Mouse (Mus musculus) MEL (cell line): Measurements from ENCODE around the gene Cmtm6. TPM values are rescaled to one million over a fixed set of nuclear protein-coding genes. Genes with fewer than 3 reads are reported as not detected.

Experiments used
- DNase-seq: peaks from one replicate; pipeline ENCODE4 v3.0.0; 2011; ENCODE audit warnings: low read depth, low spot score
- H3K27ac ChIP-seq: 2 replicates; pipeline ENCODE4 v1.5.1; 2012; ENCODE audit warnings: low read depth, mild to moderate bottlenecking, control low read depth, low read length, moderate library complexity; ENCODE audit not compliant: control insufficient read depth
- H3K27me3 ChIP-seq, 2 experiments: fragments of 150-350 bp in 1 of 2; sonication (generic) in 1 of 2; 2 replicates each; pipeline ENCODE4 v1.6.1; 2012; ENCODE audit warnings: low read length in 2 of 2, mild to moderate bottlenecking in 2 of 2, improper control_type of control experiment in 1 of 2, moderate library complexity in 1 of 2; ENCODE audit not compliant: insufficient read depth in 2 of 2, control insufficient read depth in 1 of 2
- H3K36me3 ChIP-seq, 2 experiments: 2 replicates each; pipeline ENCODE4 v1.6.1; 2012 to 2014; ENCODE audit warnings: low read length in 2 of 2, improper control_type of control experiment in 1 of 2, inconsistent platforms in 1 of 2, mild to moderate bottlenecking in 1 of 2; ENCODE audit not compliant: insufficient read depth in 2 of 2, control insufficient read depth in 1 of 2
- H3K4me1 ChIP-seq, 2 experiments: fragments of 150-350 bp in 1 of 2; sonication (generic) in 1 of 2; 2 replicates each; pipeline ENCODE4 v1.6.1; 2012; ENCODE audit warnings: low read length in 2 of 2, improper control_type of control experiment in 1 of 2, mild to moderate bottlenecking in 1 of 2; ENCODE audit not compliant: insufficient read depth in 2 of 2, control insufficient read depth in 1 of 2
- H3K4me3 ChIP-seq, 2 experiments: fragments of 150-350 bp in 1 of 2; sonication (generic) in 1 of 2; 2 replicates each; pipeline ENCODE4 v1.5.1; 2012; ENCODE audit warnings: low read depth in 2 of 2, low read length in 2 of 2, mild to moderate bottlenecking in 2 of 2, moderate library complexity in 2 of 2, control low read depth in 1 of 2, improper control_type of control experiment in 1 of 2; ENCODE audit not compliant: control insufficient read depth in 1 of 2, insufficient read depth in 1 of 2
- H3K79me2 ChIP-seq: 2 replicates; pipeline ENCODE4 v1.6.1; 2012; ENCODE audit warnings: mild to moderate bottlenecking, low read length, moderate library complexity; ENCODE audit not compliant: control insufficient read depth, poor library complexity, insufficient read depth
- H3K9ac ChIP-seq: 2 replicates; pipeline ENCODE4 v1.6.1; 2012; ENCODE audit warnings: low read depth, mild to moderate bottlenecking, control low read depth, low read length, moderate library complexity; ENCODE audit not compliant: control insufficient read depth, poor library complexity, severe bottlenecking
- H3K9me3 ChIP-seq: fragments of 150-350 bp; sonication (generic); replicated peaks from 2 replicates; pipeline ENCODE4 v1.6.1; 2012; ENCODE audit warnings: mild to moderate bottlenecking, low read length, improper control_type of control experiment, moderate library complexity; ENCODE audit not compliant: insufficient read depth
- BHLHE40 ChIP-seq: IDR thresholded peaks from 2 replicates; pipeline ENCODE4 v1.6.1; 2012; ENCODE audit warnings: low read depth, mild to moderate bottlenecking, inconsistent platforms, low read length, improper control_type of control experiment, borderline replicate concordance
- CHD1 ChIP-seq: IDR thresholded peaks from 2 replicates; pipeline ENCODE4 v1.6.1; 2012; ENCODE audit warnings: low read depth, mild to moderate bottlenecking, inconsistent platforms, low read length, improper control_type of control experiment
- CHD2 ChIP-seq: IDR thresholded peaks from 2 replicates; pipeline ENCODE4 v1.6.1; 2011; ENCODE audit warnings: low read length, improper control_type of control experiment
- CTCF ChIP-seq, 3 experiments: IDR thresholded peaks in 2 of 3; conservative IDR thresholded peaks in 1 of 3; 2 replicates each; pipeline ENCODE4 v1.5.1; 2011 to 2012; ENCODE audit warnings: low read length in 3 of 3, low read depth in 2 of 3, mild to moderate bottlenecking in 2 of 3, improper control_type of control experiment in 1 of 3, inconsistent platforms in 1 of 3, mixed read lengths in 1 of 3, moderate library complexity in 1 of 3; ENCODE audit not compliant: control insufficient read depth in 1 of 3, insufficient read depth in 1 of 3, poor library complexity in 1 of 3, severe bottlenecking in 1 of 3
- ELF1 ChIP-seq: IDR thresholded peaks from 2 replicates; pipeline ENCODE4 v1.6.1; 2014; ENCODE audit warnings: low read depth, mild to moderate bottlenecking, inconsistent platforms, low read length, improper control_type of control experiment, moderate library complexity
- EP300 ChIP-seq, 2 experiments: IDR thresholded peaks; 2 replicates each; pipeline ENCODE4 v1.6.1; 2011; ENCODE audit warnings: improper control_type of control experiment in 2 of 2, low read length in 2 of 2, low read depth in 1 of 2, mild to moderate bottlenecking in 1 of 2
- ETS1 ChIP-seq: IDR thresholded peaks from 2 replicates; pipeline ENCODE4 v1.6.1; 2012; ENCODE audit warnings: low read depth, mild to moderate bottlenecking, inconsistent platforms, low read length, improper control_type of control experiment, moderate library complexity
- GABPA ChIP-seq: IDR thresholded peaks from 2 replicates; pipeline ENCODE4 v1.6.1; 2012; ENCODE audit warnings: low read depth, mild to moderate bottlenecking, inconsistent platforms, low read length, improper control_type of control experiment, moderate library complexity
- GATA1 ChIP-seq: IDR thresholded peaks from 2 replicates; pipeline ENCODE4 v1.6.1; 2011; ENCODE audit warnings: low read depth, low read length, improper control_type of control experiment
- HCFC1 ChIP-seq: IDR thresholded peaks from 2 replicates; pipeline ENCODE4 v1.6.1; 2012; ENCODE audit warnings: low read depth, mild to moderate bottlenecking, inconsistent platforms, low read length, improper control_type of control experiment, moderate library complexity
- JUND ChIP-seq: IDR thresholded peaks from 2 replicates; pipeline ENCODE4 v1.6.1; 2011; ENCODE audit warnings: low read depth, mild to moderate bottlenecking, improper control_type of control experiment, low read length
- KAT2A ChIP-seq: conservative IDR thresholded peaks from 2 replicates; pipeline ENCODE4 v1.6.1; 2012; ENCODE audit warnings: low read depth, low read length, improper control_type of control experiment, inconsistent platforms
- MAFK ChIP-seq: IDR thresholded peaks from 2 replicates; pipeline ENCODE4 v1.6.1; 2011; ENCODE audit warnings: low read depth, mild to moderate bottlenecking, low read length, improper control_type of control experiment, borderline replicate concordance
- MAZ ChIP-seq: IDR thresholded peaks from 2 replicates; pipeline ENCODE4 v1.6.1; 2012; ENCODE audit warnings: low read depth, mild to moderate bottlenecking, inconsistent platforms, low read length, improper control_type of control experiment
- MXI1 ChIP-seq: IDR thresholded peaks from 2 replicates; pipeline ENCODE4 v1.6.1; 2011; ENCODE audit warnings: mild to moderate bottlenecking, low read depth, low read length, improper control_type of control experiment
- MYB ChIP-seq: IDR thresholded peaks from 2 replicates; pipeline ENCODE4 v1.6.1; 2011; ENCODE audit warnings: mild to moderate bottlenecking, low read depth, low read length, improper control_type of control experiment
- MYC ChIP-seq: IDR thresholded peaks from 2 replicates; pipeline ENCODE4 v1.6.1; 2011; ENCODE audit warnings: low read depth, mild to moderate bottlenecking, low read length, improper control_type of control experiment, moderate library complexity
- NELFE ChIP-seq: IDR thresholded peaks from 2 replicates; pipeline ENCODE4 v1.6.1; 2011; ENCODE audit warnings: low read depth, low read length, improper control_type of control experiment
- POLR2A ChIP-seq, 2 experiments: IDR thresholded peaks; 2 replicates each; pipeline ENCODE4 v1.6.1; 2011 to 2012; ENCODE audit warnings: low read length in 2 of 2, mild to moderate bottlenecking in 2 of 2, control low read depth in 1 of 2, improper control_type of control experiment in 1 of 2, low read depth in 1 of 2, moderate library complexity in 1 of 2; ENCODE audit not compliant: control insufficient read depth in 1 of 2, insufficient read depth in 1 of 2, poor library complexity in 1 of 2
- SIN3A ChIP-seq: IDR thresholded peaks from 2 replicates; pipeline ENCODE4 v1.6.1; 2012; ENCODE audit warnings: low read length, improper control_type of control experiment, inconsistent platforms
- TBP ChIP-seq: IDR thresholded peaks from 2 replicates; pipeline ENCODE4 v1.8.0; 2011; ENCODE audit warnings: low read depth, low read length, improper control_type of control experiment
- TCF12 ChIP-seq: IDR thresholded peaks from 2 replicates; pipeline ENCODE4 v1.6.1; 2014; ENCODE audit warnings: low read depth, mild to moderate bottlenecking, inconsistent platforms, low read length, improper control_type of control experiment, moderate library complexity
- UBTF ChIP-seq: IDR thresholded peaks from 2 replicates; pipeline ENCODE4 v1.6.1; 2012; ENCODE audit warnings: low read depth, mild to moderate bottlenecking, inconsistent platforms, low read length, improper control_type of control experiment, moderate library complexity, borderline replicate concordance; ENCODE audit not compliant: insufficient read depth
- USF1 ChIP-seq: IDR thresholded peaks from 2 replicates; pipeline ENCODE4 v1.6.1; 2014; ENCODE audit warnings: low read depth, mild to moderate bottlenecking, inconsistent platforms, low read length, improper control_type of control experiment, moderate library complexity
- USF2 ChIP-seq, 2 experiments: IDR thresholded peaks; 2 replicates each; pipeline ENCODE4 v1.6.1; 2011 to 2012; ENCODE audit warnings: improper control_type of control experiment in 2 of 2, low read length in 2 of 2, borderline replicate concordance in 1 of 2, inconsistent platforms in 1 of 2, low read depth in 1 of 2, mild to moderate bottlenecking in 1 of 2; ENCODE audit not compliant: insufficient read depth in 1 of 2
- ZC3H11A ChIP-seq: IDR thresholded peaks from 2 replicates; pipeline ENCODE4 v1.6.1; 2012; ENCODE audit warnings: low read depth, mild to moderate bottlenecking, inconsistent platforms, low read length, improper control_type of control experiment
- ZMIZ1 ChIP-seq: IDR thresholded peaks from 2 replicates; pipeline ENCODE4 v1.6.1; 2012; ENCODE audit warnings: low read depth, mild to moderate bottlenecking, inconsistent platforms, low read length, improper control_type of control experiment, moderate library complexity
- polyA plus RNA-seq, 2 experiments: library from polyadenylated mRNA; stranded (reverse) in 1 of 2; unstranded in 1 of 2; fragments of >175 nt in 1 of 2; fragments of >200 nt in 1 of 2; gene quantifications; 2 replicates each; pipeline versions ENCODE4 v1.2.1 to v1.2.4; 2012; ENCODE audit warnings: low replicate concordance in 2 of 2, low read depth in 1 of 2; ENCODE audit not compliant: insufficient read length in 2 of 2, insufficient read depth in 1 of 2, missing spikeins in 1 of 2
- total RNA-seq: library from RNA; depleted of rRNA; stranded (reverse); fragments of 300-350 nt; gene quantifications from 2 replicates; pipeline ENCODE4 v1.2.3, GENCODE M21; 2012

Gene Cmtm6
- total and polyA plus RNA-seq, 3 experiments = 17.6 to 21.7 TPM; not detected in 1

GRCm38 (mm10) chr9:114777178-114778046 is 46.5 kb downstream of the Cmtm6 start:
- Histone ChIP-seq H3K27ac (peak overlapping the region; percentile 95), H3K9me3 (no peaks in the 10 kb centered on the region), H3K9ac (peak overlapping the region; percentile 97), H3K79me2 (peaks cover 77% of the 10 kb centered on the region), H3K4me3 (peak overlapping the region; percentile 13 to 25; a peak in 3 of 4 replicates), H3K27me3 (no peaks in the 10 kb centered on the region), H3K4me1 (peaks cover 14 to 31% of the 10 kb centered on the region in 2 experiments), H3K36me3 (peaks cover 17 to 43% of the 10 kb centered on the region in 2 experiments)
- TF ChIP-seq CHD2 (no peak), MAZ (0 out of 2 replicates have a peak, but pooled peaks have one; percentile 6), UBTF (no peak), POLR2A (IDR thresholded peaks at IDR 0.05; ENCODE audit: control insufficient read depth in 1 of 2, insufficient read depth in 1 of 2, low read depth in 1 of 2, low read length in 2 of 2, poor library complexity in 1 of 2) (peak; percentile 52 to 65; a peak in 3 of 4 replicates), MXI1 (no peak), SIN3A (peak; percentile 41; the same call in 1 of the 2 replicates), ZMIZ1 (no peak; the same call in 1 of the 2 replicates), TCF12 (peak; percentile 11; the same call in 1 of the 2 replicates), ZC3H11A (no peak), TBP (peak; percentile 60; the same call in 1 of the 2 replicates), KAT2A (no peak), NELFE (0 out of 2 replicates have a peak, but pooled peaks have one; percentile 33), GATA1 (peak; percentile 48), EP300 (IDR thresholded peaks at IDR 0.05; ENCODE audit: low read depth in 1 of 2, low read length in 2 of 2) (peak in 1 of 2 experiments; percentile 64; a peak in 2 of 4 replicates)
- DNase-seq = peak; percentile 46

GRCm38 (mm10) chr9:114778047-114778390 is 47.1 kb downstream of the Cmtm6 start:
- H3K79me2 ChIP-seq = peaks cover 79% of the 10 kb centered on the region
- H3K9me3 ChIP-seq = no peaks in the 10 kb centered on the region
- H3K4me3 ChIP-seq = peak overlapping the region; percentile 13 to 15; a peak in 3 of 4 replicates
- peak; percentile 93 for DNase-seq
- H3K27ac ChIP-seq = peak overlapping the region; percentile 95
- H3K36me3 ChIP-seq = peaks cover 13 to 47% of the 10 kb centered on the region in 2 experiments
- peak overlapping the region; percentile 97 for H3K9ac ChIP-seq
- peaks cover 14 to 36% of the 10 kb centered on the region in 2 experiments for H3K4me1 ChIP-seq
- no peaks in the 10 kb centered on the region for H3K27me3 ChIP-seq
- TF ChIP-seq ETS1 (peak; percentile 88), MYC (0 out of 2 replicates have a peak, but pooled peaks have one; percentile 11), BHLHE40 (peak; percentile 63; the same call in 1 of the 2 replicates), HCFC1 (no peak), MXI1 (peak; percentile 56; the same call in 1 of the 2 replicates), ZMIZ1 (0 out of 2 replicates have a peak, but pooled peaks have one; percentile 56), JUND (peak; percentile 49; the same call in 1 of the 2 replicates), CHD2 (no peak), MYB (peak; percentile 100), GABPA (peak; percentile 17; the same call in 1 of the 2 replicates), CHD1 (peak; percentile 22; the same call in 1 of the 2 replicates), GATA1 (peak; percentile 41; the same call in 1 of the 2 replicates), TCF12 (peak; percentile 91), MAFK (peak; percentile 59; the same call in 1 of the 2 replicates), USF1 (no peak), SIN3A (peak; percentile 91), NELFE (no peak; the same call in 1 of the 2 replicates), CTCF (IDR thresholded peaks at IDR 0.05 in 2 of 3, conservative IDR thresholded peaks at IDR 0.05 in 1 of 3; ENCODE audit: control insufficient read depth in 1 of 3, insufficient read depth in 1 of 3, low read depth in 2 of 3, low read length in 3 of 3, poor library complexity in 1 of 3, severe bottlenecking in 1 of 3) (no peak), USF2 (IDR thresholded peaks at IDR 0.05; ENCODE audit: borderline replicate concordance in 1 of 2, insufficient read depth in 1 of 2, low read depth in 1 of 2, low read length in 2 of 2) (no peak), ELF1 (0 out of 2 replicates have a peak, but pooled peaks have one; percentile 6)
